Mouse (Mus musculus) skeletal muscle tissue, postnatal 0 days (tissue): ENCODE results near the gene 2610008E11Rik. TPM values are rescaled to one million over a fixed set of nuclear protein-coding genes. Genes with fewer than 3 reads are reported as not detected.

Experiments used
- polyA plus RNA-seq: library from polyadenylated mRNA; unstranded; fragments of >200 nt; fragmentation: Nextera tagmentation; extraction: Ambion mirVana; gene quantifications from 2 replicates; pipeline ENCODE4 v1.2.1, GENCODE M21; 2015

2610008E11Rik gene
- 11.1 and 11.4 TPM in 2 replicates for polyA plus RNA-seq

DNA sequence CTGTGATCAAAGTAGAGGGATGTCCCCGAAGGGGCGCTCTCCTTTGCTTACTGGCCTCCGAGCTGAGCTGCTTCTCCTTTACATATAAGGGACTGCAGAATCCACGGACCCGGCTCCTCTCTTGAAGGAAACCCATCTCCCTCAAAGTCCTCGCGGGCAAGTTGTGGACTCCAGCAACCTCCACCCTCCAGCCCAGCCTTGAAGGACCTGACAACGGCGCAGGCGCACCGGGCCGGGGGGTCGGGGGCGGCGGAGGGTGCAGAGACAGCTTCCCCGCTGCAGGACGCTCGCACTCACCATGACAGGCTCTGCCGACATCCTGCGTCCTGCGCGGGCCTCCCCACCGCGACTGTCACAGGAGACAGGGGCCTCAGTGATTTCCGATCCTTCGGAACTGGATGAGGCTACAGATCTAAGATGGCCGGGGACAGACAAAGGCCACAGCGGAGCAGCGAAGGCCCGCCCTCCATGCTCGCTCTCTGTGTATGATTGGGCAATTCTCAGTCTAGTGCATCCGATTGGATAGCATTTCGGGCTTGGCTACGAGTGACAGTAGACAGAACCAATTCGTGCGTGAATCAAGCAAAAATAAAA lies at the start of gene 2610008E11Rik:
TSS of gene 2610008E11Rik (minus strand) at position 440 of the 594 bp plus-strand sequence.

GRCm38 (mm10) chr10:79028441-79028840 lies 69.0 kb downstream of the 2610008E11Rik start, which contains the start of gene Olfr57:
TSS of gene Olfr57 (plus strand) at chr10:79028741.

Other genes starting within 250 kb of the 2610008E11Rik start
- gene Olfr1356, start 245.4 kb downstream of the 2610008E11Rik start, polyA plus RNA-seq, result not detected in 2 replicates
- not detected in 2 replicates for gene Olfr1355, start 222.1 kb downstream of the 2610008E11Rik start, polyA plus RNA-seq
- gene Olfr1354, start 184.4 kb downstream of the 2610008E11Rik start, polyA plus RNA-seq, result not detected in 2 replicates
- gene Olfr8, start 147.0 kb downstream of the 2610008E11Rik start, polyA plus RNA-seq, result not detected in 2 replicates
- gene Olfr1353, start 134.3 kb downstream of the 2610008E11Rik start, polyA plus RNA-seq, result not detected in 2 replicates
- gene Olfr1352, start 116.5 kb downstream of the 2610008E11Rik start, polyA plus RNA-seq, result not detected in 2 replicates
- gene Olfr1351, start 85.1 kb downstream of the 2610008E11Rik start, polyA plus RNA-seq, result not detected in 2 replicates
- not detected in 2 replicates for gene Olfr57, start 68.9 kb downstream of the 2610008E11Rik start, polyA plus RNA-seq
- gene Vmn2r80, start 51.2 kb upstream of the 2610008E11Rik start, polyA plus RNA-seq, result not detected in 2 replicates
- not detected in 2 replicates for gene Vmn2r81, start 150.1 kb upstream of the 2610008E11Rik start, polyA plus RNA-seq